Mouse (Mus musculus): ENCODE measurements around the gene Zfp704.
"Not testable (repeated sequence)": the region's sequence is repeated elsewhere in the genome, so short reads cannot be mapped to it uniquely, and the experiment has no call there.

Zfp704 gene

DNA sequence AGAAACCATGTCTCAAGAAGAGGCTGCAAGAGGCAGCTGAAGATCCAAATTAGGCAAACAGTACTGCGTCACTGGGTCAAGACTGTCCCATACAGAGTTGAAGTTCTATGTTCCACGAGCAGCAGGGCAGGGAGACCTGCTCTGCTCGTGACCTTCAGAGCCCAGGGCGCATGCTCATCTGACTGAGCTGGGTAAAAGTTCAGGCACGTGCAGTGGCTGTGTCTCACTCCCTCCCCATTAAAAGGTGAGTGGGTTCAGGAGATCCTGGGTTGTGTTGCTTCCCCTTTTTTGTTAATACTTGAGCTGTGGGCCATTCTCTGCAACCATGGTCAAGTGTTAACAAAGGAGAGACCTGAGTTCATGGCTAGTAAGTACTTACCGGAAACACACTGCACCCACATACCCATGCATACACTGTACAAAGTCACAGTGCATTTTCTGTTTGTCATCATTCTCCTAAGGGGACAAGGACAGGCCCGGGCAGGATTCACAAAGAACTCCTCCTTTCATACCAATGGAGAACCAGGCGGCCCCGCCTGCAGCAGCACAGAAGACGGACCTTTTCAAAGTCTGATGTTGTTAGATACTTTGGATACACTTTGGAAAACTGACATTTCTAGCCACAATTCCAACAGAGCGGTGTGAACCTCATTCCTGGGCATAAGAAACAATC is 10.0 kb downstream of the Zfp704 start:
- no peak for DNase-seq (ENCODE audit: low read depth, low spot score)

GRCm38 (mm10) chr3:9598061-9598460 is 11.8 kb downstream of the Zfp704 start:
- peak; percentile 9 for DNase-seq (ENCODE audit: low read depth, low spot score)

GRCm38 (mm10) chr3:9594457-9594856 is 15.4 kb downstream of the Zfp704 start:
- DNase-seq (ENCODE audit: low read depth, low spot score): no peak

DNA sequence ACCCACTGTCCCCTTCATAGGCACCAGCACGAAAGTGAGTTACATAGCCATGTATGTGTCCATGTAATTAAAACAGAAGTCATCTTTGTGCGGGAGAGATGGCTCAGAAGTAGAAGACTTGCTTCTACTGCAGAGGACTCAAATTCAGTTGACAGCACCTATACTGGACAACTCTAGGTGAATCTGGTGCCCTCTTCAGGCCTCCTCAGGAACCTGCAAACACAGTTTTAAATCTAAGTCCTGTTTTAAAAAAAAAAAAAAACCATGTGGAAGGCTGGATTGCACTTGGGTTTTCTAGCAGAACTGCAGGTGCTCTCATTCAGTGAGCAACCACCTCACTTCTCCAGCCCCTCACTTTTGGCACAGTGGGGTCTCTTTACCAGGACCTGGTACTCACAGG is 16.1 kb downstream of the Zfp704 start:
- peak; percentile 68 for DNase-seq (ENCODE audit: low read depth, low spot score)

GRCm38 (mm10) chr3:9591416-9592110 is 18.3 kb downstream of the Zfp704 start:
- no peak for DNase-seq (ENCODE audit: low read depth, low spot score)

- no peak for DNase-seq (ENCODE audit: low read depth, low spot score)
Observed at GRCm38 (mm10) chr3:9588635-9589034, 21.2 kb downstream of the Zfp704 start.

DNA sequence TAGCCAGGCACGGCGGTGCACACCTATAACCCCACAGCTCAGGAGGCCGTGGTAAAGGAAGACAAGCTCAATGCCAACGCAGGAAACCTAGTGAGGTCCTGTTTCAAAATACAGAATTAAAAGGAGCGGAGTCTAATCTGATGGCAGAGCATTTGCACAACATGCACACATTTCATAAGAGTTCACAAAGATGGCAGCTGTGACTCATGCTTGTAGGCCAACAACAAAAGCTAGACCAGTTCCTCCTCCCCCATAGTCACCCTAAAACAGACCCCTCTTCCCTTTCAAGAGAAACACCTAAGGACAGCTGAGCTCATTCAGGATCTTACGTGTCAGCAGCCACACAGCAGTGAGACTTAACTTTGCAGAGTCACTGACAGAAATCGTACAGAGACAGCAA is 22.6 kb downstream of the Zfp704 start:
- no peak for DNase-seq (ENCODE audit: low read depth, low spot score)

DNA sequence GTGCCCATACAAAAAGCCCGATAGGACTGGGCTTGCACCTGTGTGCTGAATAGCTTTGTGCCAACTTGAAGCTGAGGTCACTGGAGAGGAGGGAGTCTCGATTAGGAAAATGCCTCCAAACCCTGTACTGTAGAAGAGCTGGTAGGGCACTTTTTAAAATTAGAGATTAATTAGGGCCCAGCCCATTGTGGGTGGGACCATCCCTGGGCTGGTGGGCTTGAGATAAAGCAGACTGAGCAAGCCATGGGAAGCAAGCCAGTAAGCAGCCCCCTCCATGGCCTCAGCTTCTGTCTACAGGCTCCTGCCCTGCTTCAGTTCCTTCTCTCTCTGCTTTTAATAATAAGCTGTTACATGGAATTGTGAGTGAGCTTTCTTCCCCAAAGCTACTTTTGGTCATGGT is 26.4 kb downstream of the Zfp704 start:
- DNase-seq (ENCODE audit: low read depth, low spot score): no peak

DNA sequence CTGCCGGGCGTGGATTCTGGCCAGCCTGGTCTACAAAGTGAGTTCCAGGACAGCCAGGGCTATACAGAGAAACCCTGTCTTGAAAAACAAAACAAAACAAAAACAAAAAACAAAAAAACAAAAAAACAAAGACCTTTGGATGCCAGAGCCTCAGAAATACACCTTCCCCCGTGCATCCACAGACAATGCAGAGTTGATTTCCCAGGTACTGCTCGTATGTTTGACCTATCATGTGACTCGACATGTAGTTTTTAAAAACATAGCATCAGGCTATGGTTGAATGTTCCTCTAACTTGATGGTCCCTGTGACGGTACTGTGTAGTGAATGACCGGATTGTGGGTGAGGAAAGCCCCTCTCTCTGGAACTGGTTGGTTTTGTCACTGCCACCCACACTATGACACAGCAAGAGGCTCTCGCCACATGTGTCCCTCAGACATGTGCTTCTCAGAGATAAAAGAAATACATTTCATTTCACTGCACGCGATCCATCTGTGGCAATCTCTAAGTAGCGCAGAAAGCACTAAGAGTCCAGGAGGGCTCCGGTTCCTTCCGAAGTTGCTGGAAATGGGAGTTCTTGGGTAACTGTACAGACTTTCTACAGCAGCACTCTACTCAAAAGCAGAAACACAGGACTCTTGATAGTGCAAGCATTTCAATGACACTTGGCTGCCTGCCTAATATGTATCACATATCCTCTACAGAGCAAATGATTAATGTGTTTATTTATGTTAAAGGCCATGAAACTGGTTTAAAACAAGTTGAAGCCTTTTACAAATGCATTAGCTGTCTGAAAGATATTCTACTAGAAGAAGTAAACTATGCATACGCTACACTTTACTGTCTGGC is 28.7 kb downstream of the Zfp704 start:
- DNase-seq (ENCODE audit: low read depth, low spot score): no peak

DNA sequence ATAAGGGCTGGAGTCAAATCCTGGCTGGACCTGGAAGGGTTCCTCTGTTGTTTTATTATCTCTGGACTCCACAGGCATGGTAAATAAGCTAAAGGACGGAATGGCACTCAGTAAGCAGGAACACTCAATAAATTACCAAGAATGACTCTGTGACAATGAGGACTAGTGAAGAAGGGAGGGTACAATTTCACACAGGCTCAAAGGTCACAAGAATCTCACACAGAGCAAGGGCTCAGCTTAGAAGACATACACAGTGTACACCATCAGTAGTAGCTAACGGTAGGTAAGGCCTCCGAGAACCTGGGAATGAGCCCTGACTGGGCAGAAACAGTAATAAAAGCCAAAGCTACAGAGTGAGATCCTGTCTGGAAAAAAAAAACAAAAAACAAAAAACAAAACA is 29.8 kb downstream of the Zfp704 start:
- no peak for DNase-seq (ENCODE audit: low read depth, low spot score)

GRCm38 (mm10) chr3:9579028-9579643 is 30.7 kb downstream of the Zfp704 start:
- no peak for DNase-seq (ENCODE audit: low read depth, low spot score)

- DNase-seq (ENCODE audit: low read depth, low spot score): no peak
Observed at GRCm38 (mm10) chr3:9576872-9577271, 33.0 kb downstream of the Zfp704 start.

DNA sequence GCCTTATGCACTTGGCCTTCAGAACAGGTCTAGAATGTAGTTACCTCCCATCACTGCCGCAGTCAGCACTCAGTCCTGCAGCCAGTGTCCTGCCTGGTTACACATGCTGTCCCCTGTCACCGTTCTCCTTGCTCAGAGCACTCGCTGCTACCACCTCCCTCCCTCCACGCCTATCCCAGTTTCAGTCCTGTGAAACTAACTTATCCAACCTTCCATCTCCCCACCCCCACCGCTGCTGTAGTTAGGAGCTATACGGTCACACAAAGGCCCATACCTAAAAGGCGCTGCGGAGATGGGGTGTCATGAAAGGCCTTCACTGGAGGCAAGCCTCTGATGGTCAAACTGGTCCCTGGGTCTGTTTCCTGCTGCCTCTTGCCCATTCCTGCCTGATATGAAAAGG is 35.6 kb downstream of the Zfp704 start:
- DNase-seq (ENCODE audit: low read depth, low spot score): no peak

- no peak for DNase-seq (ENCODE audit: low read depth, low spot score)
Observed at GRCm38 (mm10) chr3:9573581-9573980, 36.3 kb downstream of the Zfp704 start.

- no peak for DNase-seq (ENCODE audit: low read depth, low spot score)
Observed at GRCm38 (mm10) chr3:9572261-9572660, 37.6 kb downstream of the Zfp704 start.

GRCm38 (mm10) chr3:9570782-9571181 is 39.1 kb downstream of the Zfp704 start:
- no peak for DNase-seq (ENCODE audit: low read depth, low spot score)

GRCm38 (mm10) chr3:9569706-9570105 is 40.2 kb downstream of the Zfp704 start:
- DNase-seq (ENCODE audit: low read depth, low spot score): not testable (repeated sequence)

DNA sequence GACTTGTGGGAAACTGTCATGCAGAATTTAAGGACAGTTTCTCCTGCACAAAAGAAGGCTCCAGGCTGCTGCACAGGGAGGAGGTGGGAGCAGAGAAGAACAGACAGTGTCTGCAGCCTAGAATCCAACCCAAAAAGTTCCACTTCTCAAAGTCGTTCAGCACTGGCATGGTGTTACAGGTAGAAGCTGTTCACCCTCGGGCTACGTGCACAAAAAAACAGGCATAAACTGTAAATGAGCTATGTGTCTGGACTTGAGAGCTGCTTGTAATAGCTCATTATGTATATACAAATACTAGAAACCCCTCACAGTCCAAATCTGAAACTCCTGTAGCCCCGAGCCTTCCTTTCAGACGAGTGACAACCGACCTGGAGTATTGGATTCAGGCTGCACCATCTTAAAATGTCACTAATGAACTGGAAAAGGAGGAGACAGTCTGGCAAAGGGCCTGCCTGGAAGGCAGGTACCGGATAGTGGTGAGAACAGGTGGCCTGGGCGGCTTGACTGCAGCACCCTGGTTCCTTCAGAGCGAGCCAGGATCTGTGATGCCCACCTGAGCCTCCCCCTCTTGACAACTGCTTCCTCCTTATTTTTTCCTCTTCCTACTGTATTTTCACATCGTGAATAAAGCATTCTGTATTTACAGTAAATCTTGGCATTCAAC is 41.2 kb downstream of the Zfp704 start:
- no peak for DNase-seq (ENCODE audit: low read depth, low spot score)

- DNase-seq (ENCODE audit: low read depth, low spot score): no peak
Observed at GRCm38 (mm10) chr3:9567948-9568347, 41.9 kb downstream of the Zfp704 start.

DNA sequence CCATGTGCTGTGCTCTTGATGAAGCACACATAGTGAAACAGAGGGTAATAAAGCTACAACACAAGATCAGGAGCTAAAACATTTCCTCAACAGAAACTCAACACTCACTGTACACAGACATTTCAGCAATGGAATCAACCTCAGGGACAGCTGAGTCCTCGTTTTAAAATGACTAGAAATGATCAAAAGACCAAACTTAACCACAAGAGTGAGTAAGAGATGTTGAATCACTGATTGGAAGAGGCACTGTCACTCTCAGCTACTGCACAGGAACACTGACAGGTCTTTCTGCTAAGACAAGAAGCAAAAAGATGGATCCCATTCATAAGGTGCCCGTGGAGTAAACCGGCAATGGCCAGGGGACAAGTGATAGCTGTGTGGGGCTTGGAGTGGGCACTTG is 43.1 kb downstream of the Zfp704 start:
- peak; percentile 23 for DNase-seq (ENCODE audit: low read depth, low spot score)

DNA sequence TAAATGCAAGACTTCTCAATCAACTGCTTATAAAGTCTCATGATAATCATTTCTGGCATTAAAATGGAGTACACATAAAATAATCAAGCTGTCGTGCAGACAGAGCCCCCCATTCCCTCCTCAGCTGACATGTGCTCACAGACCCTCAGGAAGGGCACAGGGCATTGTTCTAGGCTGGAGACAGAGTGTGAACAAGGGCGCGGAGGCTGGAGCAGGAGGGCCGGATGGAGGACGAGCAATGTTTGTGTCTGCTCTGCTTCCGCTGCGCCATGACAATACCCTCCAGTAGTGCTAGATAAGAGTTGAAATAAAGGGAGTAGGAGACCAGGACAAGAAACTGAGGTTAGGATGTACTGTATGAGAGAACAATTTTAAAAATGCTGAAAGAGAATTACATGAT is 46.3 kb downstream of the Zfp704 start:
- DNase-seq (ENCODE audit: low read depth, low spot score): no peak

Measured in CD4-positive, CD25-positive, alpha-beta regulatory T cell, adult 2 months (primary cell).